In the genomic region with DNA sequence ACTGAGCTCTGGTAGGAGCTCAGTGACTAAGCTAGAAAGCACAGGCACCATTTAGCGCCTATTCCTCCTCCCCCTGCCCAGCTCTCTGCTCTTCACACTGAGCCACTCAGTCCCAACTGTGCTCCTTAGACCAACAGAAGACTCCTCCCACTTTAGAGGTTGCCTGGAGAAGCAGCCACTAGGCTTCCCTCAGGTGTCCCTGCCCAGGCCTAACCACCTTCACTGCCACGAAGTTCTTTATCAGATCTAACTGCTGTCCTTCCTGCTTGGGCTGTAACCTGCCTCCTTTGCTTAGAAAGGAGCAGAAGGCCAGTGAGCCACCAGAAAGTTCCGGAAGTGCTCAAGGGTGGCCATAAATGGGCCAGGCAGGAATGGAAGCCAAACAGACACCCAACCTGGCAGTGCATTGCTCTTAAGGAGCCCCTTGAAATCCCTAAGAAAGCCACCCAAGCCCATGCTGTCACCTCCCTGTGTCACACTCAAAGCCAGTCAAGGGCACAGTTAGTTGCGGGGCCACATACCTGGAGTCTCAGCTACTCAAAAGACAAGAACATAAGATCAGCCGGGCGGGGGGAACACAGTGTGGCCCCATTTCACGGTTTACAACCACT, we compare ENCODE assay signal across 32 mouse cellular contexts. TPM values are rescaled to one million over a fixed set of nuclear protein-coding genes. Genes with fewer than 3 reads are reported as not detected.
DNase-seq lines count a peak whose midpoint lies in the region; ATAC-seq and TF ChIP-seq lines count a peak whose summit lies in the region.
"Had no signal": no experiment of that assay in that cellular context is flagged by ENCODE, and none has a peak within 500 bp of the region (broad histone marks: within the 10 kb centered on the region; RNA-seq: fewer than 3 reads in every experiment).

No protein-coding gene starts in this region.

- TF ChIP-seq CTCF in MEL (IDR thresholded peaks at IDR 0.05 in 2 of 3, conservative IDR thresholded peaks at IDR 0.05 in 1 of 3; ENCODE audit: control insufficient read depth in 1 of 3, insufficient read depth in 1 of 3, low read depth in 2 of 3, low read length in 3 of 3, poor library complexity in 1 of 3, severe bottlenecking in 1 of 3), result no peak

- H3K27me3 ChIP-seq in MEL (ENCODE audit: control insufficient read depth in 1 of 2, insufficient read depth in 2 of 2, low read length in 2 of 2), result no peaks in the 10 kb centered on the region
- H3K27me3 ChIP-seq in midbrain, embryonic 10.5 days (ENCODE audit: low read depth, poor library complexity, severe bottlenecking), result peaks cover under 1% of the 10 kb centered on the region; the same call in 1 of the 2 replicates
- H3K27me3 ChIP-seq: limb, embryonic 15.5 days; liver, embryonic 13.5 days; neural tube, embryonic 15.5 days had no signal

- H3K36me3 ChIP-seq in MEL (ENCODE audit: control insufficient read depth in 1 of 2, insufficient read depth in 2 of 2, low read length in 2 of 2), result peaks cover 0 to 12% of the 10 kb centered on the region in 2 experiments; a peak in 2 of 4 replicates
- H3K36me3 ChIP-seq in midbrain, embryonic 10.5 days, result no peaks in the 10 kb centered on the region
- H3K36me3 ChIP-seq: G1E; limb, embryonic 10.5 days; limb, embryonic 15.5 days; liver, embryonic 13.5 days; neural tube, embryonic 15.5 days had no signal

- no peak for TF ChIP-seq RAD21 in MEL (IDR thresholded peaks at IDR 0.05; ENCODE audit: low read depth, low read length)

- no peak overlapping the region for H3K9ac ChIP-seq in MEL (ENCODE audit: control insufficient read depth, low read depth, low read length, poor library complexity, severe bottlenecking)
- H3K9ac ChIP-seq: limb, embryonic 15.5 days; liver, embryonic 13.5 days; lung, embryonic 14.5 days; neural tube, embryonic 15.5 days had no signal

- DNase-seq in MEL (ENCODE audit: low read depth, low spot score), result no peak
- DNase-seq in large intestine, adult 2 months (ENCODE audit: low read depth, low spot score), result peak; percentile 73
- DNase-seq in lung, postnatal 10 days, result peak; percentile 44
- no peak for DNase-seq in gastrocnemius, adult 8-10 months (ENCODE audit: low spot score in 2 of 2)
- no peak for DNase-seq in cerebellum, adult 11 months
- DNase-seq in spleen, postnatal 14 days (ENCODE audit: low spot score in 2 of 2), result no peak
- DNase-seq in midbrain, embryonic 10.5 days (ENCODE audit: low spot score), result no peak
- DNase-seq: adrenal gland, postnatal 14 days; cerebellum, adult 11-12 months; cerebellum, postnatal 14 days; gastrocnemius, postnatal 14 days; heart, postnatal 14 days; kidney, postnatal 14 days; layer of hippocampus, postnatal 36 days; liver, embryonic 13.5 days; lung, embryonic 14.5 days; midbrain, embryonic 14.5 days; retina, postnatal 1 day; right cerebral cortex, postnatal 25 days; spleen, adult 18-20 months; thymus, adult 2 months had no signal

- 0 out of 2 replicates have a peak, but pooled peaks have one; percentile 15 for ATAC-seq in megakaryocyte progenitor cell, adult 5-6 weeks (replicated peaks; ENCODE audit: poor library complexity)
- ATAC-seq: forebrain, embryonic 16.5 days; hindbrain, embryonic 16.5 days; Patski had no signal

- peaks cover 6 to 19% of the 10 kb centered on the region in 2 experiments for H3K4me1 ChIP-seq in MEL (ENCODE audit: control insufficient read depth in 1 of 2, insufficient read depth in 2 of 2, low read length in 2 of 2)
- H3K4me1 ChIP-seq in midbrain, embryonic 10.5 days, result 0 out of 2 replicates have a peak, but pooled peaks cover 7% of the 10 kb centered on the region
- H3K4me1 ChIP-seq: limb, embryonic 10.5 days; liver, embryonic 13.5 days; neural tube, embryonic 15.5 days had no signal

- no peak overlapping the region for H3K4me3 ChIP-seq in MEL (ENCODE audit: control insufficient read depth in 1 of 2, insufficient read depth in 1 of 2, low read depth in 2 of 2, low read length in 2 of 2)
- H3K4me3 ChIP-seq in midbrain, embryonic 10.5 days, result no peak overlapping the region
- H3K4me3 ChIP-seq: erythroblast, embryonic 14.5 days; layer of hippocampus, adult 2 months; limb, embryonic 10.5 days; limb, embryonic 15.5 days; liver, embryonic 13.5 days; megakaryocyte, embryonic 14.5 days; neural tube, embryonic 15.5 days had no signal

- no peaks in the 10 kb centered on the region for H3K79me2 ChIP-seq in MEL (ENCODE audit: control insufficient read depth, insufficient read depth, low read length, poor library complexity)

- no peak for TF ChIP-seq POLR2A in MEL (IDR thresholded peaks at IDR 0.05; ENCODE audit: control insufficient read depth in 1 of 2, insufficient read depth in 1 of 2, low read depth in 1 of 2, low read length in 2 of 2, poor library complexity in 1 of 2)

- no peaks in the 10 kb centered on the region for H3K9me3 ChIP-seq in MEL (replicated peaks; ENCODE audit: insufficient read depth, low read length)
- no peaks in the 10 kb centered on the region for H3K9me3 ChIP-seq in midbrain, embryonic 10.5 days (replicated peaks)
- H3K9me3 ChIP-seq: G1E; limb, embryonic 10.5 days; limb, embryonic 15.5 days; liver, embryonic 13.5 days; megakaryocyte, embryonic 14.5 days; neural tube, embryonic 15.5 days had no signal

- peak overlapping the region; percentile 19 for H3K27ac ChIP-seq in MEL (ENCODE audit: control insufficient read depth, low read depth, low read length)
- no peak overlapping the region for H3K27ac ChIP-seq in midbrain, embryonic 10.5 days (replicated peaks)
- H3K27ac ChIP-seq: layer of hippocampus, adult 2 months; limb, embryonic 10.5 days; limb, embryonic 15.5 days; liver, embryonic 13.5 days; neural tube, embryonic 15.5 days had no signal

- TF ChIP-seq EP300 in MEL (IDR thresholded peaks at IDR 0.05; ENCODE audit: low read depth in 1 of 2, low read length in 2 of 2), result no peak

- WGBS in large intestine, adult 2 months, result 34% methylated on average over 7 of the region's 7 CpGs
- WGBS in midbrain, embryonic 10.5 days, result 85% methylated on average over 7 of the region's 7 CpGs

TF ChIP-seq in MEL, 35 proteins besides CTCF, POLR2A, EP300 and RAD21:
- TF ChIP-seq MAZ (IDR thresholded peaks at IDR 0.05; ENCODE audit: low read depth, low read length) (no peak), MXI1 (IDR thresholded peaks at IDR 0.05; ENCODE audit: low read depth, low read length) (no peak), MAFK (IDR thresholded peaks at IDR 0.05; ENCODE audit: borderline replicate concordance, low read depth, low read length) (no peak), JUND (IDR thresholded peaks at IDR 0.05; ENCODE audit: low read depth, low read length) (no peak), CHD1 (IDR thresholded peaks at IDR 0.05; ENCODE audit: low read depth, low read length) (no peak), TBP (IDR thresholded peaks at IDR 0.05; ENCODE audit: low read depth, low read length) (no peak), POLR2AphosphoS5 (IDR thresholded peaks at IDR 0.05; ENCODE audit: borderline replicate concordance, low read depth, low read length) (no peak), MYC (IDR thresholded peaks at IDR 0.05; ENCODE audit: low read depth, low read length) (no peak), RCOR1 (IDR thresholded peaks at IDR 0.05; ENCODE audit: low read depth, low read length) (no peak), NRF1 (IDR thresholded peaks at IDR 0.05; ENCODE audit: insufficient read depth, low read depth, low read length, poor library complexity, severe bottlenecking) (no peak), ZC3H11A (IDR thresholded peaks at IDR 0.05; ENCODE audit: low read depth, low read length) (no peak)

RNA-seq across cellular contexts. Expression of a gene that starts 12.7 kb away (rescaled TPM):
- total RNA-seq in MEL (2012; rRNA removed), result 2.7 and 3.6 TPM in 2 replicates
- 10 to 100 TPM in 1 of 2 experiments, not detected in 1; 15.5 TPM for polyA plus RNA-seq in MEL (2012; ENCODE audit: insufficient read depth in 1 of 2, insufficient read length in 2 of 2, low read depth in 1 of 2, low replicate concordance in 2 of 2, missing spikeins in 1 of 2)
- 26.1 and 31.4 TPM in 2 replicates for polyA plus RNA-seq in large intestine, adult 2 months (2012; rRNA removed)
- total RNA-seq in megakaryocyte progenitor cell, adult 5-6 weeks (2015), result 0.52 TPM in 1 of 2 replicates, not detected in the other
- 0.20 and 0.25 TPM in 2 replicates for total RNA-seq in megakaryocyte progenitor cell, adult 5-6 weeks (2017)
- 10 to 100 TPM; 11.6 to 17.4 (median 14.7) TPM for total RNA-seq in gastrocnemius, adult 8-10 months (2022)
- polyA plus RNA-seq in midbrain, embryonic 10.5 days (2016; fragmentation: Nextera tagmentation; extraction: Ambion mirVana), result 8.1 and 12.1 TPM in 2 replicates
- polyA plus RNA-seq: erythroblast, embryonic 14.5 days; G1E had no signal

RNA-seq across cellular contexts. Expression of a gene that starts 47.8 kb away (rescaled TPM):
- total RNA-seq in MEL (2012; rRNA removed), result 18.8 and 19.4 TPM in 2 replicates
- 100 to 1,000 TPM in 1 of 2 experiments, 10 to 100 TPM in 1; 20.3 to 191 TPM for polyA plus RNA-seq in MEL (2012; ENCODE audit: insufficient read depth in 1 of 2, insufficient read length in 2 of 2, low read depth in 1 of 2, low replicate concordance in 2 of 2, missing spikeins in 1 of 2)
- 14.3 and 17.9 TPM in 2 replicates for polyA plus RNA-seq in large intestine, adult 2 months (2012; rRNA removed)
- total RNA-seq in megakaryocyte progenitor cell, adult 5-6 weeks (2015), result 87.7 and 98.6 TPM in 2 replicates
- total RNA-seq in megakaryocyte progenitor cell, adult 5-6 weeks (2017), result 44.3 and 73.1 TPM in 2 replicates
- 10 to 100 TPM; 80.0 to 96.0 (median 85.7) TPM for total RNA-seq in gastrocnemius, adult 8-10 months (2022)
- polyA plus RNA-seq in midbrain, embryonic 10.5 days (2016; fragmentation: Nextera tagmentation; extraction: Ambion mirVana), result 12.5 and 13.3 TPM in 2 replicates

Comparison
In these comparisons a context has a peak if more than half of its experiments do, and no peak if none do; other contexts are left out.
1. DNase-seq: peak in large intestine, adult 2 months (single experiment) and lung, postnatal 10 days (single experiment); none in MEL (single experiment), gastrocnemius, adult 8-10 months (0 of 2), cerebellum, adult 11 months (single experiment), spleen, postnatal 14 days (0 of 2) and midbrain, embryonic 10.5 days (single experiment).